ENCODE assay signal across 9 mouse cellular contexts in the genomic region with DNA sequence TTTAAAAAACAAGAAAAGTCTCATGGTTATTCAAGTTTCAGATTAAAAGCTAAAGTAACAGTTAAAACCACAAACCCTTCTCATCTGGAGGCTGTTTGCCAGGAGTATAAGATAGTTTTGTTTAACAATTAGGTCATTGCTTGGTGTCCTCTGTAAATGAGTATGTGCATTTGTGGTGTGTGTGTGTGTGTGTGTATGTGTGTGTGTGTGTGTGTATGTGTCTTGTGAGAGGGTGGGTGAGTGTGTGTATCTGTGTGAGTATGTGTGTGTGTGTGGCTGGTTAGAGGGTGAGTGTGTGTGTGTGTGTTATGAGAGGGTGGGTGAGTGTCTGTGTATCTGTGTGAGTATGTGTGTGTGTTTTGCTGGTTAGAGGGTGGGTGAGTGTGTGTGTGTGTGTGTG.
"Had no signal": no experiment of that assay in that cellular context is flagged by ENCODE, and none has a peak within 500 bp of the region (broad histone marks: within the 10 kb centered on the region; RNA-seq: fewer than 3 reads in every experiment).

No protein-coding gene starts in this region.

- ATAC-seq: liver, embryonic 12.5 days; midbrain, embryonic 16.5 days had no signal

- DNase-seq: kidney, adult 11 months; kidney, postnatal 10 days; left cerebral cortex, postnatal 4 days; lung, postnatal 14 days; right cerebral cortex, postnatal 14 days; thymus, adult 2 months; thymus, postnatal 36 days had no signal
